Mouse (Mus musculus) brain, embryonic 14.5 days (tissue): ENCODE data around the gene Gm20481.

ENCODE experiments used
- CTCF ChIP-seq: fragments of 200-500 bp; IDR thresholded peaks from 2 replicates; pipeline ENCODE4 v1.5.1; 2012; ENCODE audit warnings: inconsistent platforms, mild to moderate bottlenecking, moderate library complexity, borderline replicate concordance; ENCODE audit not compliant: insufficient read depth, insufficient read length; ENCODE audit errors: extremely low read depth
- POLR2A ChIP-seq: fragments of 200-500 bp; IDR thresholded peaks from 2 replicates; pipeline ENCODE4 v1.6.1; 2012; ENCODE audit warnings: mild to moderate bottlenecking, inconsistent platforms, borderline replicate concordance; ENCODE audit not compliant: poor library complexity, insufficient read depth, insufficient read length, severe bottlenecking; ENCODE audit errors: extremely low read depth

DNA sequence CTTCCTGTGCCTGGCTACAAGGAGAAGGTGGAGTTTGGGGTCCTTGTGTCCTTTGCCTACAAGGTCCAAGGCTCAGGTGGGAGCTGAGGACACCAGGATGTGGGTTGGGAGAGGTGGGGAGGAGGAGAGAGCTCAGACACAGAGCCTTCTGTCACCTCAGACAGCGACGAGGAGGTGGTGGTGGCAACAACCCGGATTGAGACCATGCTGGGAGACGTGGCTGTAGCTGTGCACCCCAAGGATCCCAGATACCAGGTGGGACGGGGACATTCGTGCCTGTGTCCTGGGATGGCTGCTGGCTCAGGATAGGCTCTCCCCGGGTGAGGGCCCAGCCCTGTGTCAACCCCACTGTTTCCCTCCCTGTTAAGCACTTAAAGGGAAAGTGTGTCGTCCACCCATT, 41.7 kb downstream of the Gm20481 start:
- TF ChIP-seq CTCF (no peak), POLR2A (no peak)
